Mouse (Mus musculus) frontal cortex, postnatal 10 days (tissue): ENCODE measurements at regions not wholly inside any gene's neighbourhood (a gene's known extent, or its start where the extent isn't known, plus 50 kb on each side); places are given as distances from the start of the nearest gene placed in this dataset.

ENCODE experiments used
- DNase-seq, 2 experiments: peaks; one replicate each; pipeline ENCODE4 v3.0.0; 2022; ENCODE audit warnings: low spot score in 2 of 2, mixed read lengths in 1 of 2

DNA sequence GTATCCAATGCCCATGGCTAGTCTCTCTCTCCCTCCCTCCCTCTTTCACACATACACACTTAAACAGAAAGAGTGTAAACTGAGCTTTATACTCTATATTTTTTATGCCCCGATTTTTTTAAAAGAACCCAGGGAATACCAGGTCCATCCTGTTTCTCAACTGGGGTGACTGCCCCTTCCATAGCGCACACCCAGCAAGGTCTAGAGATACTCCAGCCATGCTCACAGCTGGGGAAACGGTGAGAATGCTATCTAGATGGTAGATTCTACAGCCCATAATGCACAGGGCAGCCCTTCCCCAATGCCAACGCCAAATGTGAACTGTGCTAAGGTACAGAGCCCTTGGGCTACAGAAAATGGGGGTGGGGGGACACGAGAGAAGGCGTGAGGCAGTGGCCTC lies 51.2 kb upstream of the Tln2 start:
- DNase-seq, result no peak

DNA sequence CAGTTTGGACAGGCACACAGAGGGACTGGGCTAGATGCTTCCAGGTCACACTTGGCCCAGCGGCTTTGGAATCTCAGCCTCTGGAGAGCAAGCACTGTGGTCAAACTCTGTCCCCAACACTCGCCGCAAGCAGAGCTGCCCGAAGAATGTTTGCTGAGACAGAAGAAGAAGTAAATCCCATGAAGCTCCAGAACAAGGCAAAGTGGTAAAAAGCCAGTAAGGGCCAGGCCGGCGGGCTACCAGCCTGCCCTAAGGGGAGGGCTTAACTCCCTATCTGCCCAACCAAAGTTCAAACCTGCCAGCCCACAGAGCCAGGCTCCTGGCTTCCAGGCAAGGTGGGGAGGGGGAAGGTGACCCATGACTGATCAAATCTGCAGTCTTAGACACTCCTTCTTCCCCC lies 52.2 kb upstream of the Tln2 start:
- no peak for DNase-seq

- no peak for DNase-seq
These were observed 52.6 kb upstream of the Tln2 start for GRCm38 (mm10) chr9:67612101-67612500.

DNA sequence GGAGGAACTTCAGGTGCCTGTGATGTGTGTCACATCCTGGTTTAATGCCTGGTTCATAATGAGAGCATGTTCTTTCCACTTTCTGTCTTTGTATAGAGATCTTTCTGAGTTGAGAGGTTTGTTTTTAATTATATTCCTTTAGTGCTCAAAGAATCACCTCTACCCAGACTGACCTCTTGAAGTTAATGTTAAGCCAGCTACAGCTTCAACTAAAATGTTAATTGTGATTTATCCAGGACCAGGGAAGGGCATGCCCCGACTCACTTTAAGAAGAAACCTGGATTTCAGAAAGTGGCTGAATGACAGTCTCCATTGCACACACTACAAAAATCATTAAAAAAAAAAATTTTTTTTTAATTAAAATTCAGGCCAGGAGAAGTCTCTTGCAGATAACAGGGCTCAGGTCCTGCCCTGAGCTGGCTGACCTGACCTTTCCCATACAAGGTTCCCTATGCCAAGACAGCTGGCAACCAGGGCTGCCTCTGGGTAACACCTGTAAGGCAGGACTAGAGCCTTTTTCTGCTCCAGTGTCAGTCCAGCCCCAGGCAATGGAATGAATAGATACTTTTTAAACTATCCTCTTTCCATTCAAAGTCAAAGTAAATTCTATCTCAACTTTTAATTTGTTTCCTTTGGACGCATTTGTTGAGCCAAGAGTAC lies 54.7 kb upstream of the Tln2 start:
- DNase-seq, result no peak

DNA sequence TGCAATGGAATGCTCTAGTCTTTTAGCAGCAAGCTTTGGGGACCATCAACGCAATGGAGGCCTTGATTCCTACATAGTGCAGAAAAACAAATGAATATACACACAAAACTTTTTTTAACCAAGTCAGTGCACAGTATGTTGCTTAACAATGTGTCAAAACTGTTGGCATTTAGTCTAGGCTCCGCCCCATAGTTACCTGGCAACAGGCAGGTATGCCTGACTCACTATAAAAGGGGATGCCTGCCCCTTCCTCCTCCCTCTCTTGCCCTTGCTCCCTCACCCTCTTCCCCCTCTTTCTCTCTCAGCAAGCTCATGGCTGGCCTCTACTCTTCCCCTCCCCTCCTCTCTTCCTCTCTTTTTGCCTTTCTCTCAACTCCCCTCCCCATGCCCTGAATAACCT lies 56.7 kb upstream of the Tln2 start:
- no peak for DNase-seq

- DNase-seq, result no peak
These were observed 58.1 kb upstream of the Tln2 start for GRCm38 (mm10) chr9:67617341-67618217.

- DNase-seq, result no peak
These were observed 61.4 kb upstream of the Tln2 start for GRCm38 (mm10) chr9:67620945-67621344.

- no peak for DNase-seq
These were observed 67.7 kb upstream of the Tln2 start for GRCm38 (mm10) chr9:67627196-67627595.

DNA sequence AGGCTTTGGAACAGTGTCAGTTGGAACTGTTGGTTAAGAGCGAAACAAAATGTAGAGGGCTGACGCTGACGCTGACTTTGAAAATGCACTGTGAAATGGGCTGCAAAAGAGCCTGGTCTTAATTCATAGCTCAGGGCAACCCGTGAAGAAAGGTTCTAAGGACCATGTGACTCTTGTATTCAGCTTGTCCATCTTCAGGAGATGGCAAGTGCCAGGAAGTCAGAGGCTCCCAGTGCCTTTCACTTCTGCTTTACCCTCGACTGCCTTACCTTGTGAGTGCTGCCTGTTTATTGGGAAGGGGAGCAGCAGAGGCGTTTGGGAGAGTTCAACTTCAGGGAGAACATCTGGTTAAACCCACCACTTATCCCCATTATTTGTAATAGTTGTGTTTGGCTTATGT lies 70.1 kb upstream of the Tln2 start:
- no peak for DNase-seq

GRCm38 (mm10) chr9:67630173-67630572 lies 70.7 kb upstream of the Tln2 start:
- DNase-seq, result no peak

DNA sequence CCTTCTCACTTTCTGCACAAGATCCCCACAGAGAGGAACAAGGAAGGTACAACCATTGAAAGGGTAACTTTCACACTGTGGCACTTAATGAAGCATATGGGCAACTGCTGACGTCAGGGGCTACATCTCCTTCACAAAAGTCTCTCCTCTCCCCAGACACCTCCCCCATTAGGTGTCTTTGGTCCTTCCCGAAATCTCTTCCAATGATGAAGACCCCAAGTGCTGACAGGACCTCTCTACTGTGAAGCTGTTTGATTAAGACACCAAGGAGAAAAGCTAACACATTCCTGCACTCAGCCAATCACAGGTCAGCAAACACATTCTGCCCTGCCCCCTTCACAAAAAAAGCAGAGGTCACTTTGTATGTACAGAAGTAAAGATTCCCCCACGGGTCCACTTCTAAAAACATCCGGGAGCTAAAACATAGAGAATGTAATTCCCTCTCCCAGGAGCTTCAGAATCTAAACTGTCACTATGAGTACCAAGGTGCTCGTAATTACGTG lies 72.3 kb upstream of the Tln2 start:
- DNase-seq, result no peak

- DNase-seq, result peak in 1 of 2 experiments; percentile 25
These were observed 73.1 kb upstream of the Tln2 start for GRCm38 (mm10) chr9:67632521-67633025.

DNA sequence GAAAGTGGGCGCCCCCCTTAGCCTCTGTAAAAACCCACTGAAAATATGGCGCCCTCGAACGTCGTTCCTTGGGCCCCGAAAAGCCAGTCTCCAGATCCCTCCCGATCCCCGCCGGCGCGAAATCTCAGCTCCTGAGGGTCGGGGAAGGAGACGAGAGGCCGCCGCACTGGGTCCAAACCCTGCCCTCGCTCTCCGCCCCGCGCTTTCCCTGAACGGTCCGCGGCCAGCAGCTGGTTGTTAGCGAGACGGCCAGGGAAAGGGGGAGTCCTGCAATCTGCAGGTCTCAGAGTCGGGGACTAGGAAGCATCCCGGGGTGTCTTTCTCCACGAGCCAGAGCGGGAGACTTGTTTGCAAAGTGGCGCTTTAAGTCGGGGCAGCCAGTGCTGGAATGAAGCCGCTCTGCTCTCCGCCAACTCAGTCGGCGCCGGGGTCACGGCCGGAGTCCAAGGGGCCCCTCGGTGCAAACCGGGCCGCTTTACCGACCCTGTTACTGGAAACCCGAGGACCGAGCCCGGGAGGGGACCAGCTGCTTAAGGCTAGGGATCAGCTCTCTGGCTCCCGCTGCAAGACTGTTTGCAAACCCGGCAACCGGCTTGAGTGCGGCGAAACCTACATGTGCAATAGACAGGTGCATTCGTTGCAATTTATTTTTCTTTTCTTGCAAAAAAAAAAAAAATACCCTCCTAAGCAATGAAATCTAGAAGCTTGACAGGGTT lies 73.7 kb upstream of the Tln2 start:
- DNase-seq, result peak; percentile 13 to 40

- peak; percentile 54 to 74 for DNase-seq
These were observed 74.4 kb upstream of the Tln2 start for GRCm38 (mm10) chr9:67633761-67634441.

DNA sequence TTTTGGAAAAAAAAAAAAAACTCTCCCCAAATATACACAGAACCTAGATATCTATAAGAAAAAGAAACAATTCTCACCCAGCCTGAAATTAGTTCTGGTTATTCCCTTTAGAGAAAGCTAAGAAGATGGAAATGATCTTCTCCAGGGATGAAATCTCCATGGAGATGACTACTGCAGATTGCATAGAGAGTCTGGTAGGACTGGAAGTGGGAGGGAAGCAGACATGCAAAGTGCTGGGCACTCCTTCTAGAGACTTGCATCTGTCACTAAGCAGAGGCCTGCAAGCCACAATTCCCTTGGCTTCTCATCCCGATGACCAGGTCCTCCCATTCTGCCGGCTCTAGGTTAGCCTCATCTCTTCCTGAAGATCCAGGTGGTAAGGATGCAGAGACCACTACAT lies 87.3 kb upstream of the Tln2 start:
- no peak for DNase-seq

- DNase-seq, result no peak
These were observed 94.5 kb upstream of the C2cd4b start for GRCm38 (mm10) chr9:67664773-67665172.

DNA sequence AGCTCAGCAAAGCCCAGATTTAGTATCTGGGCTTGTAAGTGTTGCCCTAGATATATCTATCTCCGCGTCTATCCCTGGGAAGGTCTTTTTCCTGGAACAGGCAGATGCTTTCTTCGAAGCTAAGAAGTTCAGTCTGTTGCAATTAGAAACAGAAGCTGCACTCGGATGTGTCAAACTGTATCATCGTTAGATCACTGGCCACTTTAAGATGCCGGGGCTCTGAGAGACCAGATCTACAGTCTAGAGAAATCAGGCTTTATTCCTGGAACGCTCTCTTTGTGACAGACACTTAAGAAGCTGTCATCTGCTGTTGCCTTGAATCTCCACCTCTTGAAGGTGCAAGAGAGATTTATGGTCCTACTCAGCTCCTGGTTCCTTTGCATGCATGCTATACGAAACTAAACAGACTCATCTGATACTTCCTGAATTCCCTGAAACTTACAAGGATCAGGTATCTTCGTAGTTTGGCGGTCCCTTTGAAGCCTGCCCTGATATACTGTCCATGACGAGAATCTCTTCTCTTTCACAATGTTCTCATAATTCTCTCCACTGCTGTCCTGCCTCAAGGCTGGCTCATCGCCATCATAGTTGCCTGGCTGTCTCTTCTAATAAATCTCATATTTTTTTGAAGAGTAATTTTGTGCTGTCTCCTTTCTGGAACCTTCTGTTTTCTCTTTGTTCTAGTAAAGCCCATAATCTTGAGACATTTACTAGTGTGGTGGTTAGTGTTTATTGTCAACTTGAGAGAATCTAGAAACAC lies 88.8 kb upstream of the C2cd4b start:
- no peak for DNase-seq

DNA sequence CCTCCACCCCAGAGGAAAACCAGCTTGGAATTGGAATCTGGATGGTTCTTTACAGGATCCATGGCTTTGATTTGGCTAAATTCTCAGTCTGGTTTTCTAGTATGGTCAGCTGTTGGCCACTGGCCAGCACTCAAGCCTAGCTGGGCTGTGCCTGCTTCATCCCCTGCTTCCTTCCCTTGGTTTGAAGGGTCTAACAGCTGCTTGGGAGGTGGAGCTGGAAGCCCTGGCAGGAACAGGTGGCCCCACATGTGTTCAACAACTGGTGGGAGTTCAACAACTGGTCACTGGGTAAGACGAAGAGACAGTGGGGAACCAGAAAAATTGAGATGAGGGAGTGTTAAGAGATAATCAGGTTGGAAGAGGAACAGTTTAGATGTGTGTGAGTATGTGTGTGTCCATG lies 82.3 kb upstream of the C2cd4b start:
- DNase-seq, result no peak

DNA sequence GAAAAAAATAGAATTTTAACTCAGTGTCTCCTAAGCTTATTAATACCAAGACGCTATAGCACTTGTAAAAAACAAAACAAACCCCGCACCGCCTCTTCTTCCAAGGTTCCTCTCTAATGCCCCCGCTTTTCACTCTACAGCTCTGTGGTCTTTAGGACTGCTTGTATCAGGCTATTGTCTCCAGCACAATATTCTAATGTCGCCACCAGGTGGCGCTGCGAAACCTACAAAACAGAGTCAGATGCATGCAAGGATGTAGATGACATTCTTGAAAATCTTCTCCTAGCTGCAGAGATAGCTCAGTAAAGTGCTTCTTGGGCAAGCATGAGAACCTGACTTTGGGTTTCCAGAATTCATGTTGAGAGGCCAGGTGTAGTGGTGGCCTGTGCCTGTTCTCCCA lies 75.9 kb upstream of the C2cd4b start:
- DNase-seq, result peak; percentile 24 to 69

- DNase-seq, result no peak
These were observed 66.8 kb upstream of the C2cd4b start for GRCm38 (mm10) chr9:67692396-67692795.

DNA sequence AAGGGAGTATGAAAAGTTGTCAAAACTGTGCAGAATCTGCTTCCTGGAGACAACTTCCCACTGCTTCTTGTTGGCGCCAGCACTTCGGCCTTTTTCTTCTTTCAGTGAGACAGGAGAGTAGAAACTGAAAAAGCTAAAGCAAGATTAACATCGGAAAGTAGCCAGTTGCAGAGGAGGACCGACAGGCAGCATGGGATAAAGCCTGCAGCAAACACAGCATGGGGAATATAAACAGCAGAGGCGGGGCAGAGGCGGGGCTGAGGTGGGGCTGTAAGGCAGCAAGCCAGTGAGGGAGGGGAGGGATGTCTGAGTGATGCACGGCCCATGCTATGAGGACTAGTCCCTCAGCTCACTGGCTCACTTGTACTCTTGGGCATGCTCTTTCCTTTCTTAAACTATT lies 65.5 kb upstream of the C2cd4b start:
- DNase-seq, result peak; percentile 16 to 25
